In the genomic region with DNA sequence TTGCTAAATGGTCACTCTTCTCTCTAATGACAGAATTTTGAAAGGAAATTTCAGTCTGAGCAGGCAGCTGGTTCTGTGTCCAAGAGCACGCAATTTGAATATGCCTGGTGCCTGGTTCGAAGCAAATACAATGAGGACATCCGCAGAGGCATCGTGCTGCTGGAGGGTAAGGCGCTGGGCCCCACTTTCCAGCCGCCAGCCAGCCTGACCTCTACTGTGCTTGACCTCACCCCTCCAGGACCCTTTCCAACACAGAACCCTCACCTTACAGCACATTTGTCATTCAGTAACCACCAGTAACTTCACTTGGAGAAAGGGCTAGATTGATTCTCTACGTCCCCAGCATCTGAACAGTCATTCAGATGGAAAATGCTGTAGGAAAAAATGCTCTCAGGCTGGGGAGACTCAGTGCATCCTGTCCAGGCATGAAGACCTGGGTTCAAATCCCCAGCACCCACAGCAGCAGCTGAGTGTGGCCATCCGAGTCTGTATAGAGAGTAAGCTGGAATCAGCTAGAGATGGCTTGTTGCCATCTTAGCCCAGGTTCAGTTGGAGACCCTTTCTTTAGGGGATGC, we compare ENCODE assay signal across 8 mouse cellular contexts. TPM values are rescaled to one million over a fixed set of nuclear protein-coding genes. Genes with fewer than 3 reads are reported as not detected.
A peak's percentile ranks its signal among the peaks of the same experiment; 100 is the strongest.
DNase-seq lines count a peak whose midpoint lies in the region; ATAC-seq and TF ChIP-seq lines count a peak whose summit lies in the region.

No protein-coding gene starts in this region.

- DNase-seq in heart, embryonic 10.5 days (ENCODE audit: low spot score): no peak
- no peak for DNase-seq in heart, adult 18-20 months
- DNase-seq in liver, postnatal 0 days: no peak
- DNase-seq in ovary, postnatal 36 days (ENCODE audit: low spot score): no peak
- DNase-seq in thymus, postnatal 25 days: no peak
- no peak for DNase-seq in layer of hippocampus, postnatal 14 days (ENCODE audit: low spot score in 2 of 2)

- ATAC-seq in forebrain, embryonic 16.5 days: no peak
- ATAC-seq in liver, postnatal 0 days: no peak

- peak overlapping the region; percentile 80 for H3K9ac ChIP-seq in forebrain, embryonic 16.5 days (replicated peaks; ENCODE audit: low read depth, low read length)
- peak overlapping the region; percentile 80 for H3K9ac ChIP-seq in liver, postnatal 0 days (replicated peaks)

- no peak for TF ChIP-seq EP300 in liver, postnatal 0 days (IDR thresholded peaks at IDR 0.05; ENCODE audit: low read depth)

- H3K27ac ChIP-seq in heart, embryonic 10.5 days: peak overlapping the region; percentile 93
- peak overlapping the region; percentile 91; the same call in 1 of the 2 replicates for H3K27ac ChIP-seq in forebrain, embryonic 16.5 days (ENCODE audit: low read length)
- peak overlapping the region; percentile 92; the same call in 1 of the 2 replicates for H3K27ac ChIP-seq in liver, postnatal 0 days (ENCODE audit: low read depth)

- WGBS in heart, embryonic 10.5 days: 73% methylated on average over 8 of the region's 8 CpGs
- WGBS in forebrain, embryonic 16.5 days: 66% methylated on average over 8 of the region's 8 CpGs
- 73% methylated on average over 8 of the region's 8 CpGs for WGBS in liver, postnatal 0 days (ENCODE audit: insufficient replicate concordance)

- H3K27me3 ChIP-seq in heart, embryonic 10.5 days (ENCODE audit: insufficient read depth, poor library complexity, severe bottlenecking): no peaks in the 10 kb centered on the region
- no peaks in the 10 kb centered on the region for H3K27me3 ChIP-seq in E14TG2a.4 (ENCODE audit: insufficient read depth, low read length)
- no peaks in the 10 kb centered on the region for H3K27me3 ChIP-seq in forebrain, embryonic 16.5 days (replicated peaks; ENCODE audit: control insufficient read depth, insufficient read depth, low read length)
- H3K27me3 ChIP-seq in liver, postnatal 0 days (ENCODE audit: insufficient read depth, low read length): no peaks in the 10 kb centered on the region

- H3K4me3 ChIP-seq in heart, embryonic 10.5 days: peak overlapping the region; percentile 83
- peak overlapping the region; percentile 85 for H3K4me3 ChIP-seq in E14TG2a.4 (replicated peaks; ENCODE audit: low read length)
- peak overlapping the region; percentile 66 for H3K4me3 ChIP-seq in forebrain, embryonic 16.5 days (replicated peaks; ENCODE audit: low read length)
- peak overlapping the region; percentile 76 for H3K4me3 ChIP-seq in liver, postnatal 0 days (ENCODE audit: low read depth, low read length)

- H3K36me3 ChIP-seq in heart, embryonic 10.5 days: peaks cover 43% of the 10 kb centered on the region
- peaks cover 64% of the 10 kb centered on the region for H3K36me3 ChIP-seq in E14TG2a.4 (ENCODE audit: insufficient read depth, low read length)
- peaks cover 21% of the 10 kb centered on the region for H3K36me3 ChIP-seq in forebrain, embryonic 16.5 days (ENCODE audit: control insufficient read depth, insufficient read depth)
- peaks cover 29% of the 10 kb centered on the region for H3K36me3 ChIP-seq in liver, postnatal 0 days (replicated peaks; ENCODE audit: insufficient read depth, low read length)

- TF ChIP-seq CTCF in E14TG2a.4 (conservative IDR thresholded peaks at IDR 0.05; ENCODE audit: low read length): no peak
- no peak for TF ChIP-seq CTCF in liver, postnatal 0 days (IDR thresholded peaks at IDR 0.05; ENCODE audit: low read depth)

- peaks cover 49% of the 10 kb centered on the region for H3K4me1 ChIP-seq in heart, embryonic 10.5 days
- peaks cover 93% of the 10 kb centered on the region for H3K4me1 ChIP-seq in E14TG2a.4 (replicated peaks; ENCODE audit: low read depth, low read length)
- peaks cover 13% of the 10 kb centered on the region for H3K4me1 ChIP-seq in forebrain, embryonic 16.5 days (replicated peaks; ENCODE audit: control insufficient read depth, insufficient read depth, low read length)
- peaks cover 42% of the 10 kb centered on the region for H3K4me1 ChIP-seq in liver, postnatal 0 days (ENCODE audit: insufficient read depth)

- peak overlapping the region; percentile 78 for H3K4me2 ChIP-seq in forebrain, embryonic 16.5 days (ENCODE audit: low read length)
- peak overlapping the region; percentile 84 for H3K4me2 ChIP-seq in liver, postnatal 0 days (ENCODE audit: low read depth, low read length)

- no peaks in the 10 kb centered on the region for H3K9me3 ChIP-seq in heart, embryonic 10.5 days
- no peaks in the 10 kb centered on the region for H3K9me3 ChIP-seq in E14TG2a.4 (ENCODE audit: low read length)
- no peaks in the 10 kb centered on the region for H3K9me3 ChIP-seq in forebrain, embryonic 16.5 days (ENCODE audit: control insufficient read depth, low read length)
- H3K9me3 ChIP-seq in liver, postnatal 0 days (ENCODE audit: low read length): no peaks in the 10 kb centered on the region

RNA-seq across cellular contexts. Expression of a gene that starts 3.4 kb away (rescaled TPM):
- polyA plus RNA-seq in heart, embryonic 10.5 days (2016; fragmentation: Nextera tagmentation; extraction: Ambion mirVana): 0.50 and 0.69 TPM in 2 replicates
- 1 to 10 TPM; 5.1 to 8.4 TPM for total RNA-seq in heart, adult 18-20 months (2021)
- polyA plus RNA-seq in forebrain, embryonic 16.5 days (2015; fragmentation: Nextera tagmentation; extraction: Ambion mirVana): 0.21 and 0.58 TPM in 2 replicates
- polyA plus RNA-seq in liver, postnatal 0 days (2015; fragmentation: Nextera tagmentation; extraction: Ambion mirVana): 6.7 and 7.0 TPM in 2 replicates
- total RNA-seq in layer of hippocampus, postnatal 14 days (2021): under 1 TPM in 1 of 2 experiments, not detected in 1; 0.28 TPM

RNA-seq across cellular contexts. Expression of a gene that starts 10.0 kb away (rescaled TPM):
- 265 and 272 TPM in 2 replicates for polyA plus RNA-seq in heart, embryonic 10.5 days (2016; fragmentation: Nextera tagmentation; extraction: Ambion mirVana)
- total RNA-seq in heart, adult 18-20 months (2021): 100 to 1,000 TPM; 190 to 205 TPM
- 292 and 326 TPM in 2 replicates for polyA plus RNA-seq in forebrain, embryonic 16.5 days (2015; fragmentation: Nextera tagmentation; extraction: Ambion mirVana)
- polyA plus RNA-seq in liver, postnatal 0 days (2015; fragmentation: Nextera tagmentation; extraction: Ambion mirVana): 173 and 176 TPM in 2 replicates
- total RNA-seq in layer of hippocampus, postnatal 14 days (2021): 100 to 1,000 TPM; 207 to 216 TPM

RNA-seq across cellular contexts. Expression of a gene that starts 23.8 kb away (rescaled TPM):
- polyA plus RNA-seq in heart, embryonic 10.5 days (2016; fragmentation: Nextera tagmentation; extraction: Ambion mirVana): 44.4 and 50.7 TPM in 2 replicates
- 10 to 100 TPM; 33.2 to 35.8 TPM for total RNA-seq in heart, adult 18-20 months (2021)
- polyA plus RNA-seq in forebrain, embryonic 16.5 days (2015; fragmentation: Nextera tagmentation; extraction: Ambion mirVana): 31.6 and 36.5 TPM in 2 replicates
- 7.6 and 8.8 TPM in 2 replicates for polyA plus RNA-seq in liver, postnatal 0 days (2015; fragmentation: Nextera tagmentation; extraction: Ambion mirVana)
- total RNA-seq in layer of hippocampus, postnatal 14 days (2021): 10 to 100 TPM; 40.9 to 42.2 TPM

RNA-seq across cellular contexts. Expression of a gene that starts 24.8 kb away (rescaled TPM):
- polyA plus RNA-seq in heart, embryonic 10.5 days (2016; fragmentation: Nextera tagmentation; extraction: Ambion mirVana): 92.7 and 103 TPM in 2 replicates
- total RNA-seq in heart, adult 18-20 months (2021): 10 to 100 TPM; 62.6 to 67.4 TPM
- 107 and 131 TPM in 2 replicates for polyA plus RNA-seq in forebrain, embryonic 16.5 days (2015; fragmentation: Nextera tagmentation; extraction: Ambion mirVana)
- polyA plus RNA-seq in liver, postnatal 0 days (2015; fragmentation: Nextera tagmentation; extraction: Ambion mirVana): 44.1 and 47.2 TPM in 2 replicates
- total RNA-seq in layer of hippocampus, postnatal 14 days (2021): 10 to 100 TPM; 71.4 to 76.1 TPM

RNA-seq across cellular contexts. Expression of a gene that starts 55.1 kb away (rescaled TPM):
- polyA plus RNA-seq in heart, embryonic 10.5 days (2016; fragmentation: Nextera tagmentation; extraction: Ambion mirVana): 42.4 and 54.5 TPM in 2 replicates
- 10 to 100 TPM in 1 of 2 experiments, 1 to 10 TPM in 1; 8.9 to 10.0 TPM for total RNA-seq in heart, adult 18-20 months (2021)
- polyA plus RNA-seq in forebrain, embryonic 16.5 days (2015; fragmentation: Nextera tagmentation; extraction: Ambion mirVana): 112 and 114 TPM in 2 replicates
- 9.8 and 11.5 TPM in 2 replicates for polyA plus RNA-seq in liver, postnatal 0 days (2015; fragmentation: Nextera tagmentation; extraction: Ambion mirVana)
- total RNA-seq in layer of hippocampus, postnatal 14 days (2021): 10 to 100 TPM; 78.3 to 99.5 TPM
